Mouse (Mus musculus) E14TG2a.4 (cell line): ENCODE data around the gene Vmn1r217.

ENCODE experiments used
- CTCF ChIP-seq: conservative IDR thresholded peaks from 2 replicates; pipeline ENCODE4 v1.5.1; 2014; ENCODE audit warnings: low read length
- NANOG ChIP-seq: IDR thresholded peaks from 2 replicates; pipeline ENCODE4 v1.6.1; 2014; ENCODE audit warnings: borderline replicate concordance, low read length, mixed read lengths
- POU5F1 ChIP-seq: IDR thresholded peaks from 2 replicates; pipeline ENCODE4 v1.6.1; 2014; ENCODE audit warnings: low read length, borderline replicate concordance

DNA sequence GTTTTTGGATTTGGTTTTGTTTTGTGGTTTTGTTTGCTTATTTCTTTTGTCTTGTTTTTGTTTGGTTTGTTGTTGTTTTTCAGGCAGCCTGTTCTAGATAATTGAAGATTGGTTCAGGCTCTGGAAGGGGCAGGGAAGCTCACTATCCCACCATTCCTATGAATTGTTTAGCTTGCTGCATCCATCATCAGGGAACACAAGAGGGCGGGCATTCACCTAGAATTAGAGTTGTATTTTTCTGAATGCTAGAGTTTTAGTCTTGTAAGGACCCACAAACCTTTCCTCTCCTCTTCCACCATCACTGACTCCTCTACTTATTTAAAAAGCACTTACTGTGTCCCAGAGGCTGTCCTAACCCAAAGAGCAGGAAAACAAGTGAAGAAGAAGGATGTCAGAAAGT lies 60.2 kb downstream of the Vmn1r217 start:
- TF ChIP-seq CTCF (no peak), NANOG (no peak), POU5F1 (no peak)
